Mouse (Mus musculus) liver, adult 2 months (tissue): ENCODE results near the gene Ccnd1.

Experiments
- CTCF ChIP-seq: fragments of 200-500 bp; IDR thresholded peaks from 2 replicates; pipeline ENCODE4 v1.5.1; 2011; ENCODE audit warnings: low read depth, low read length, control low read depth
- POLR2A ChIP-seq: fragments of 200-500 bp; IDR thresholded peaks from 2 replicates; pipeline ENCODE4 v1.6.1; 2011; ENCODE audit warnings: low read length, control low read depth; ENCODE audit not compliant: insufficient read depth; ENCODE audit errors: extremely low read depth

DNA sequence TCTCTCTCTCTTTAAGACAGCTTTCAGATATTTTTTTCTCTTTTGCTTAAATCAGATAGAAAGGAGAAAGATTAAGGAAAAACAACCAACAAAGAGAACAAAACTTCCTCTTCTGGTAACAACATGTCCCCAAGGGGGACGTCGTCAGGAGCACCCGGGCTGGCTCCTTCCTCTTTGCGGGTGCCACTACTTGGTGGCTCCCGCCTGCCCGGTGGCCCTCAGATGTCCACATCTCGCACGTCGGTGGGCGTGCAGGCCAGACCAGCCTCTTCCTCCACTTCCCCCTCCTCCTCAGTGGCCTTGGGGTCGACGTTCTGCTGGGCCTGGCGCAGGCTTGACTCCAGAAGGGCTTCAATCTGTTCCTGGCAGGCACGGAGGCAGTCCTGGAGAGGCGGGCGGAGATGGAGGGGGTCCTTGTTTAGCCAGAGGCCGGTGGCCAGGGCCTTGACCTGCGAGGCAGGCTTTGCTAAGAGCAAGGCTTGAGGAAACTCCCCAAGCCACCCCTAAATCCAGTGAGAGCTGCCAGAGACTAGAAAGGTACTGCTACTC is 7.3 kb downstream of the Ccnd1 start:
- TF ChIP-seq CTCF, result no peak
- no peak for TF ChIP-seq POLR2A
